Mouse (Mus musculus) lung, embryonic 16.5 days (tissue): ENCODE results near the gene Hsd17b3. TPM values are rescaled to one million over a fixed set of nuclear protein-coding genes. Genes with fewer than 3 reads are reported as not detected.

Source experiments
- ATAC-seq: fragments of 200-750 bp; cut with Nextera tagmentation; 2 replicates; pipeline ENCODE4 v1.8.0; 2017; ENCODE audit warnings: low read depth, mild to moderate bottlenecking, moderate library complexity
- H3K27ac ChIP-seq: fragments of 300-500 bp; sonication (generic); 2 replicates; pipeline ENCODE4 v1.5.1; 2014; ENCODE audit warnings: mild to moderate bottlenecking, control low read depth, low read length
- H3K27me3 ChIP-seq: fragments of 300-500 bp; sonication (generic); 2 replicates; pipeline ENCODE4 v1.6.1; 2014; ENCODE audit warnings: low read depth, low read length, mixed read lengths; ENCODE audit not compliant: control insufficient read depth, insufficient read depth
- H3K36me3 ChIP-seq: fragments of 300-500 bp; sonication (generic); 2 replicates; pipeline ENCODE4 v1.6.1; 2014; ENCODE audit warnings: low read length; ENCODE audit not compliant: control insufficient read depth, insufficient read depth
- H3K4me1 ChIP-seq: fragments of 300-500 bp; sonication (generic); replicated peaks from 2 replicates; pipeline ENCODE4 v1.6.1; 2014; ENCODE audit warnings: low read length, mixed read lengths; ENCODE audit not compliant: control insufficient read depth, insufficient read depth
- H3K4me2 ChIP-seq: fragments of 300-500 bp; sonication (generic); 2 replicates; pipeline ENCODE4 v1.6.1; 2014; ENCODE audit warnings: low read depth, low read length, control low read depth
- H3K4me3 ChIP-seq: fragments of 300-500 bp; sonication (generic); 2 replicates; pipeline ENCODE4 v1.5.1; 2014; ENCODE audit warnings: mild to moderate bottlenecking, low read length, control low read depth
- H3K9ac ChIP-seq: fragments of 300-500 bp; sonication (generic); 2 replicates; pipeline ENCODE4 v1.6.1; 2014; ENCODE audit warnings: low read length, control low read depth
- H3K9me3 ChIP-seq: fragments of 300-500 bp; sonication (generic); 2 replicates; pipeline ENCODE4 v1.6.1; 2016; ENCODE audit warnings: low read length; ENCODE audit not compliant: control insufficient read depth
- WGBS: fragments of 180-500 bp; shearing (Covaris S2); extraction: QIAGEN DNeasy Blood & Tissue Kit; methylation state at CpG from one replicate; pipeline ENCODE4 v1.1.7; 2014; 5-methylcytosine and 5-hydroxymethylcytosine counted together
- polyA plus RNA-seq: library from polyadenylated mRNA; unstranded; fragments of >200 nt; fragmentation: Nextera tagmentation; extraction: Ambion mirVana; gene quantifications from 2 replicates; pipeline ENCODE4 v1.2.1, GENCODE M21; 2015

The Hsd17b3 gene
- polyA plus RNA-seq, 1 experiment from 2014 or later: not detected

DNA sequence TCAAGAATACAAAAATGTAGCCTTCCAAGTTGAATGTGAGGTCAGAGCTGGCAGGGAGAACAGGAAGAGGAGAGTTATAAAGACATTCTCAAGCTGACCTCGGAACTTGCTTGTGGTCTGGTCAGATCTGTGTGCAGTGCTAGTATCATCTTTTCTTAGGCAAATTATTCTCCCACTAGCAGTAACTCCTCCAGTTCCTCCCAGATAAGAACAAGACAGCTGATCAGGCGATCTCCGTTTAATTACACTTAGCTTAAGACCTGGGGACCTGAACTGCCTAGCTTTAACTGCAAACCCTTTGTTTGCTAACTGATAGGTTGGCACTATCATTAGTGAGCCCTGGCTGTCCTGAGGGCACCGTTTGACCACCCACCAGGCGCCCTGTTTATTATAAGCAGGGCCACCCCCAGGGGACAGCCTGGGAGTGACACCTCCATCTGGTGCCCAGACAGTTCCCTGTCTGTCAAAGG lies 19.4 kb upstream of the Hsd17b3 start:
- H3K9ac ChIP-seq: 0 out of 2 replicates have a peak overlapping the region, but pooled peaks have one; percentile 21
- no peak overlapping the region for H3K4me3 ChIP-seq
- no peak overlapping the region for H3K27ac ChIP-seq
- 0 out of 2 replicates have a peak overlapping the region, but pooled peaks have one; percentile 8 for H3K4me2 ChIP-seq
- H3K4me1 ChIP-seq: peaks cover 6% of the 10 kb centered on the region
- no peak for ATAC-seq
- WGBS: 20% methylated on average over 5 of the region's 5 CpGs
- H3K9me3 ChIP-seq: no peaks in the 10 kb centered on the region
- no peaks in the 10 kb centered on the region for H3K36me3 ChIP-seq
- no peaks in the 10 kb centered on the region for H3K27me3 ChIP-seq

DNA sequence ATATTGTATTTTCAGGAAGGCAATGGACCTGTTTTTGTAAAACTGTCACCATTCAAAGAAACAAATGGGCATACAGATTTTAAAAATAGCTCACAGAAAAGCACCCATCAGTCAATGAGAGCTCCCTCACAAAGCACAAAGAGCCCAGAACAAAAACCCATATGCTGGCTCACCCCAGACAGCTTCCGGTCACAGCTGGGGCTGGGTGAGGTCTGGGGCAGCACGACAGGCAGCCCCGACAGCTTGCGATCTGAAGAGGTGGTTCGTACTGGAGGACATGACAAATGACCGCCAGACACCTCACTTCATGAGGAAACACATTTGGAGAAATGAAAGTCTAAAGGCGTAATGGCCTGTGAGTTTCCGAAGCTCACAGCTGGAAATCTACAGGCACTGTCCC lies 18.5 kb upstream of the Hsd17b3 start:
- Histone ChIP-seq H3K4me3 (no peak overlapping the region), H3K9me3 (no peaks in the 10 kb centered on the region), H3K27ac (no peak overlapping the region), H3K36me3 (no peaks in the 10 kb centered on the region), H3K9ac (no peak overlapping the region), H3K27me3 (no peaks in the 10 kb centered on the region), H3K4me2 (no peak overlapping the region), H3K4me1 (peaks cover 6% of the 10 kb centered on the region)
- ATAC-seq: peak; percentile 76
- 29% methylated on average over 8 of the region's 8 CpGs for WGBS

DNA sequence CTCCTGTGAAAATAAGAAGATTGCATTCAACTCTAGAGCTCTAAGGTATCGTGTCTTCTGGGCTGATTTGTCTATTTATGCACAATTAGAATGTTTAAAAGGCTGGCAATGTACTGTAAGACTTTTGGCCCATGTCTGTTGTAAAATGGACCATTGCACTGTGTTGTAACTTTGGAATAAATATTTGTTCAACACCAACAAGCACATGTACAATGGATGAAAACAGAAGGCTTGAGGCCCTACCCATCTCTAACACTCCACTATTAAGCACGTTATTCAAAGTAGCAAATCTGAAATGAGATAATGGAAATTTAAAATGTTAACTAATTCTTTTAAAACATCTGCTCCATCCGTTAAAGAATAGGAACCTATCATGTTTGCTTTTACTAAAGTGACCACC lies 18.1 kb upstream of the Hsd17b3 start:
- 48% methylated on average over 3 of the region's 3 CpGs for WGBS
- Histone ChIP-seq H3K9me3 (no peaks in the 10 kb centered on the region), H3K4me2 (no peak overlapping the region), H3K9ac (no peak overlapping the region), H3K4me3 (no peak overlapping the region), H3K36me3 (no peaks in the 10 kb centered on the region), H3K4me1 (peaks cover 6% of the 10 kb centered on the region), H3K27ac (no peak overlapping the region), H3K27me3 (no peaks in the 10 kb centered on the region)
- ATAC-seq: peak; percentile 34; the same call in 1 of the 2 replicates

DNA sequence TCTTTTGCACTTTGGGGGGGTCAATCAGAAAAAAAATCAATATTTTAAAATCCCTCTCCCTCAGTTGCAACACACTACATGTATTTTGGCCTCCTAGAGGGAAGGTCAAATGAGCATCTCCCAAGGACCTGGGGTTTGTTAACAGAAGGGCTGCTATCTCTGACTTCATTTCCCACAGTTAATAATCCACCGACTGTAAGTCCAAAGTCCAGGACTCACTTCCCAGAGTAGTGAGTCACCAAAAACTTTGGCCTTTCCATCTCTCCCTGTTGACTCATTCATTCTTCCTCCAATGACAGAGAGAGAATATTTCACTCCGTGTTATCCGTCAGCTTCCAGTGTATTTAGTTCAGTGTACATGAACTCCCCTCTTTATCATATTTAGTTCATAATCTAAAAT lies 16.7 kb upstream of the Hsd17b3 start:
- WGBS: 69% methylated on average over 3 of the region's 3 CpGs
- ATAC-seq: no peak
- Histone ChIP-seq H3K4me3 (no peak overlapping the region), H3K4me1 (peaks cover 6% of the 10 kb centered on the region), H3K27me3 (no peaks in the 10 kb centered on the region), H3K4me2 (no peak overlapping the region), H3K9me3 (no peaks in the 10 kb centered on the region), H3K36me3 (no peaks in the 10 kb centered on the region), H3K9ac (no peak overlapping the region), H3K27ac (no peak overlapping the region)

DNA sequence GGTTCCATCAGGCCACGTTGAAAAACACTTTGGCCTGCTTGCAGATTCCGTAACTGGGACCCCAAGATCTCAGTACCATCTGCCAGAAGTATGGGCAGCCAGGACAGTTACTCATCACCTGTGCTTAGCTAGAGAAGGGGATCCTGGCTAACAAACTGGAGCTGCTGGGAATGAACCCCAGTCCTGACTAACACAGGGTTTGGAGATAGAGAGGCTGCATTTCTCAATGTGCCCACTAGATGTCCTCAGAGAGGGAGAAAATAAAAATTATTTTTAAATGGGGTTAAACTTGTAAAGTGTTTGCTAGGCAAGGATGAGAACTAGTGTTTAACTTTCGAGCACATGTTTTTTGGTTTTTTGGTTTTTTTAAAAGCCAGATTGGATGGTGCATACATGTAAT lies 11.2 kb upstream of the Hsd17b3 start:
- no peak overlapping the region for H3K27ac ChIP-seq
- no peak overlapping the region for H3K9ac ChIP-seq
- H3K4me3 ChIP-seq: no peak overlapping the region
- H3K4me2 ChIP-seq: no peak overlapping the region
- H3K27me3 ChIP-seq: no peaks in the 10 kb centered on the region
- WGBS: 67% methylated on average over 3 of the region's 3 CpGs
- H3K4me1 ChIP-seq: no peaks in the 10 kb centered on the region
- ATAC-seq: peak; percentile 61; the same call in 1 of the 2 replicates
- H3K9me3 ChIP-seq: no peaks in the 10 kb centered on the region
- no peaks in the 10 kb centered on the region for H3K36me3 ChIP-seq

DNA sequence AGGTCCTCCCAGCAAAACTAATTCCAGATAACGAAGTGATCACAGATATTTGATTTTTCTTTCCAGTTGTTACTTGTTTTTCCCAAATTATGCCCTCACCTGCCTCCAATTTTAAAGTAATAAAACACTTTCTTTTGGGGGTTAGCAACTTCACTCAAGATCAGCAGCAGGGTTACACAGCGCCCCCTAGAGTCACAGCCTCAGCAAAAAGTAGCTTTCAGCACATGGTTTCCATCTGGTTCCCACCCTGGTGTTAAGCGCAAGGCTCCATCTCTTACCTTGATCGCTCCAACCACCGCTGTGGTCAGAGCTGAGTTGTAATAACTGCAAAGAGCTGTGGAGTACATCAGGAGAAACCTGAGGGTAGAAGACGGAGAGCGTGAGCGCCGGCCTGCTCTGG lies 10.0 kb upstream of the Hsd17b3 start:
- no peak for ATAC-seq
- Histone ChIP-seq H3K36me3 (no peaks in the 10 kb centered on the region), H3K4me2 (no peak overlapping the region), H3K4me1 (no peaks in the 10 kb centered on the region), H3K27me3 (no peaks in the 10 kb centered on the region), H3K9me3 (no peaks in the 10 kb centered on the region), H3K27ac (no peak overlapping the region), H3K4me3 (no peak overlapping the region), H3K9ac (no peak overlapping the region)
- whole genome bisulfite sequencing: 75% methylated on average over 9 of the region's 9 CpGs

DNA sequence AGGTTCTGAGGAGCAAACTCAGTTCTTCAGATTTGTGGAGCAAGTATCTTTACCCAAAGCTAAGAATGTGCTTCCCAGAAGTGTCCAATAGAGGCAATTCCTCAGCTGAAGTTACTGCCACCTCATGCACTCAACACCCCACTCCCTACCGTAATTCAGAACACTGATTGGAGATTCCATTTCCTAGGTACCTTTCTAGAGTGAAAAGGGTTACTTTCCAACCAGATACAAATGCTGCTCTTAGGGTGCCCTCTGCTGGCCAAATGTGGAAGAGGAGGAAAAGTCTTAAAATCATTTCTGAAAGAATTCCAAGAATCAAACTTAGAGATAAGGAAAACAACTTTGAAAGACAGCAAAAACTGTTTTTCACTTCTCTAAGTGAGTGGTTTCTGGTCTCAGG lies 4.3 kb upstream of the Hsd17b3 start:
- no peaks in the 10 kb centered on the region for H3K27me3 ChIP-seq
- no peaks in the 10 kb centered on the region for H3K9me3 ChIP-seq
- whole genome bisulfite sequencing: 0% methylated on average over 1 of the region's 1 CpGs
- no peak overlapping the region for H3K27ac ChIP-seq
- no peak overlapping the region for H3K4me3 ChIP-seq
- no peak overlapping the region for H3K4me2 ChIP-seq
- peaks cover 14% of the 10 kb centered on the region for H3K4me1 ChIP-seq
- ATAC-seq: 0 out of 2 replicates have a peak, but pooled peaks have one; percentile 57
- no peak overlapping the region for H3K9ac ChIP-seq
- no peaks in the 10 kb centered on the region for H3K36me3 ChIP-seq

DNA sequence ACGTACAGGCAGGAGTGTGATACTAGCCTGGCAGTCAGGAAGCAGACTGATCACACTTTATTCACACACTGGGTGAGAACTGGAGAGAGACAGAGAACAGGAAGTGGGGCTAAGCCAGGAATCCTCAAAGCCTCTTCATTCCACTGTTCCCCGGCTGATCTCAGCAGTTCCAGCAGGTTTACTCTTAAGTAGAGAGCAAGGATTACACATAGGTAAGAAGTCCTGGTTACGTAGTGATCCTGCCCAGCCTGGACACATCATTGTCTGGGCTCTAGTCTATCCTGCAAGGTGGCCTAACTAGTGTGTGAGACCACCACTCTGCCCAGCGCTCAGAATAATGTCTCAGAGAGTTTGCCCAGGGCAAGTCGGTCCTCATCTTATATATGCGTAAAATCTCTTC lies 3.7 kb upstream of the Hsd17b3 start:
- Histone ChIP-seq H3K4me1 (peaks cover 14% of the 10 kb centered on the region), H3K4me2 (no peak overlapping the region), H3K27me3 (no peaks in the 10 kb centered on the region), H3K4me3 (no peak overlapping the region), H3K9ac (no peak overlapping the region), H3K27ac (no peak overlapping the region), H3K36me3 (no peaks in the 10 kb centered on the region), H3K9me3 (no peaks in the 10 kb centered on the region)
- WGBS: 47% methylated on average over 6 of the region's 6 CpGs
- ATAC-seq: peak; percentile 18; the same call in 1 of the 2 replicates

DNA sequence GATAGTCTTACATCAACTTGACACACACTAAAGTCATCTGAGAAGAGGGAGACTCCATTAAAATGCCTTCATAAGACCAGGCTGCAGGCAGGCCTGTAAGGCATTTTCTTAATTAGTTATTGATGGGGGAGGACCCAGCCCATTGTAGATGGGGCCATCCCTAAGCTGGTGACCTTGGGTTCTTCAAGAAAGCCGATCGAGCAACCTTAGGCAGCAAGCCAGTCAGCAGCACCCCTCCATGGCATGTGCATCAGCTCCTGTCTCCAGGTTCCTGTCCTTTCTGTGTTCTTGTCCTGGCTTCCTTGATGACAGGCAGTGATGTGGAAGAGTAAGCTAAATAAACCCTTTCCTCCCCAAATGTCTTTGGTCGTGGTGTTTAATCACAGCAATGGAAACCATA lies 3.1 kb upstream of the Hsd17b3 start:
- Histone ChIP-seq H3K9me3 (no peaks in the 10 kb centered on the region), H3K9ac (no peak overlapping the region)
- 72% methylated on average over 3 of the region's 3 CpGs for WGBS

DNA sequence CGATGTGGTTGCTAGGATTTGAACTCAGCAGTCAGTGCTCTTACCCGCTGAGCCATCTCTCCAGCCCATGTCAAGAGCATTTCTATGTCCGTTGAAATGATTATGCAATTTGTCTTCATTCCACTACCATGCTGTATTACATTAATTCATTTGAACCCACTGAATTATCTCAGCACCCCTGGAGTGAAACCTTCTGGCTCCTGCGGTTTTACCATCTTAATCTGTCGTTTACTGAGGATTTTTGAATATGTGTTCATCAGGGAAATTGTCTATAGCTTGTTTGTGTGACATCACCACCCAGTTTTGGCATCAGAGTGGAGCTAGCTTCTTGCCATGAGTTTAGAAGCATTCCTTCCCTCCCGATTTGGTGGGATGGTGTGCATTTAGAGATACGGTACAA lies 2.0 kb upstream of the Hsd17b3 start:
- Histone ChIP-seq H3K4me3 (no peak overlapping the region), H3K4me2 (no peak overlapping the region), H3K9ac (no peak overlapping the region), H3K9me3 (no peaks in the 10 kb centered on the region), H3K36me3 (no peaks in the 10 kb centered on the region), H3K4me1 (peaks cover 14% of the 10 kb centered on the region), H3K27ac (no peak overlapping the region), H3K27me3 (no peaks in the 10 kb centered on the region)
- WGBS: 73% methylated on average over 7 of the region's 7 CpGs
- no peak for ATAC-seq

More for the DNA sequence above, 3.1 kb upstream of the Hsd17b3 start:
- Histone ChIP-seq H3K27ac (no peak overlapping the region), H3K27me3 (no peaks in the 10 kb centered on the region), H3K4me3 (no peak overlapping the region), H3K36me3 (no peaks in the 10 kb centered on the region), H3K4me1 (peaks cover 14% of the 10 kb centered on the region), H3K4me2 (no peak overlapping the region)
- ATAC-seq: no peak
